Mouse (Mus musculus): ENCODE measurements around the gene Klf12. TPM values are rescaled to one million over a fixed set of nuclear protein-coding genes. Genes with fewer than 3 reads are reported as not detected.

Klf12 gene
- polyA plus RNA-seq, 1 experiment = 1.6 TPM

- no peak for DNase-seq (ENCODE audit: low spot score)
Measured at GRCm38 (mm10) chr14:100231384-100231783, 53.1 kb downstream of the Klf12 start.

- DNase-seq (ENCODE audit: low spot score) = no peak
Measured at GRCm38 (mm10) chr14:100228120-100228519, 56.4 kb downstream of the Klf12 start.

GRCm38 (mm10) chr14:100227717-100228116 lies 56.8 kb downstream of the Klf12 start:
- DNase-seq (ENCODE audit: low spot score) = no peak

- DNase-seq (ENCODE audit: low spot score) = no peak
Measured at GRCm38 (mm10) chr14:100224151-100224550, 60.3 kb downstream of the Klf12 start.

- DNase-seq (ENCODE audit: low spot score) = no peak
Measured at GRCm38 (mm10) chr14:100222260-100222659, 62.2 kb downstream of the Klf12 start.

GRCm38 (mm10) chr14:100215213-100215785 lies 69.2 kb downstream of the Klf12 start:
- DNase-seq (ENCODE audit: low spot score) = no peak

GRCm38 (mm10) chr14:100213066-100213465 lies 71.4 kb downstream of the Klf12 start:
- DNase-seq (ENCODE audit: low spot score) = no peak

- no peak for DNase-seq (ENCODE audit: low spot score)
Measured at GRCm38 (mm10) chr14:100211826-100212117, 72.7 kb downstream of the Klf12 start.

- DNase-seq (ENCODE audit: low spot score) = no peak
Measured at GRCm38 (mm10) chr14:100211036-100211825, 73.2 kb downstream of the Klf12 start.

- DNase-seq (ENCODE audit: low spot score) = no peak
Measured at GRCm38 (mm10) chr14:100209814-100210419, 74.6 kb downstream of the Klf12 start.

GRCm38 (mm10) chr14:100207081-100207480 lies 77.4 kb downstream of the Klf12 start:
- no peak for DNase-seq (ENCODE audit: low spot score)

- no peak for DNase-seq (ENCODE audit: low spot score)
Measured at GRCm38 (mm10) chr14:100206207-100206606, 78.3 kb downstream of the Klf12 start.

- no peak for DNase-seq (ENCODE audit: low spot score)
Measured at GRCm38 (mm10) chr14:100200058-100200688, 84.3 kb downstream of the Klf12 start.

- no peak for DNase-seq (ENCODE audit: low spot score)
Measured at GRCm38 (mm10) chr14:100198636-100199035, 85.8 kb downstream of the Klf12 start.

GRCm38 (mm10) chr14:100197199-100197598 lies 87.3 kb downstream of the Klf12 start:
- DNase-seq (ENCODE audit: low spot score) = no peak

- no peak for DNase-seq (ENCODE audit: low spot score)
Measured at GRCm38 (mm10) chr14:100189490-100190197, 94.8 kb downstream of the Klf12 start.

- DNase-seq (ENCODE audit: low spot score) = no peak
Measured at GRCm38 (mm10) chr14:100187372-100187771, 97.1 kb downstream of the Klf12 start.

- DNase-seq (ENCODE audit: low spot score) = no peak
Measured at GRCm38 (mm10) chr14:100177796-100178195, 106.7 kb downstream of the Klf12 start.

- no peak for DNase-seq (ENCODE audit: low spot score)
Measured at GRCm38 (mm10) chr14:100165075-100165474, 119.4 kb downstream of the Klf12 start.

- no peak for DNase-seq (ENCODE audit: low spot score)
Measured at GRCm38 (mm10) chr14:100156639-100157038, 127.8 kb downstream of the Klf12 start.

- no peak for DNase-seq (ENCODE audit: low spot score)
Measured at GRCm38 (mm10) chr14:100147666-100148065, 136.8 kb downstream of the Klf12 start.

GRCm38 (mm10) chr14:100140370-100140769 lies 144.1 kb downstream of the Klf12 start:
- no peak for DNase-seq (ENCODE audit: low spot score)

All from urinary bladder, adult 2 months (tissue).